Mouse (Mus musculus): ENCODE results near the gene Dnmt3l. TPM values are rescaled to one million over a fixed set of nuclear protein-coding genes. Genes with fewer than 3 reads are reported as not detected.

Dnmt3l gene
- polyA plus RNA-seq, 1 experiment from 2014 or later: 1.4 TPM

GRCm38 (mm10) chr10:78044531-78044930 is 2.8 kb downstream of the Dnmt3l start:
- Histone ChIP-seq H3K36me3 (ENCODE audit: insufficient read depth) (no peaks in the 10 kb centered on the region), H3K27me3 (ENCODE audit: insufficient read depth, low read length) (peaks cover 5% of the 10 kb centered on the region; the same call in 1 of the 2 replicates), H3K4me3 (ENCODE audit: low read depth, low read length) (no peak overlapping the region), H3K4me2 (no peak overlapping the region), H3K27ac (ENCODE audit: low read depth) (no peak overlapping the region), H3K9me3 (ENCODE audit: low read depth, low read length) (no peaks in the 10 kb centered on the region), H3K9ac (no peak overlapping the region), H3K4me1 (ENCODE audit: insufficient read depth) (0 out of 2 replicates have a peak, but pooled peaks cover 2% of the 10 kb centered on the region)
- DNase-seq (no peak), ATAC-seq (ENCODE audit: insufficient read depth) (no peak)
- WGBS: 61% methylated on average over 1 of the region's 1 CpGs
- TF ChIP-seq CTCF (IDR thresholded peaks at IDR 0.05; ENCODE audit: low read depth): no peak

GRCm38 (mm10) chr10:78046388-78046787 is 4.6 kb downstream of the Dnmt3l start:
- Histone ChIP-seq H3K9me3 (ENCODE audit: low read depth, low read length) (no peaks in the 10 kb centered on the region), H3K4me1 (ENCODE audit: insufficient read depth) (0 out of 2 replicates have a peak, but pooled peaks cover 2% of the 10 kb centered on the region), H3K27me3 (ENCODE audit: insufficient read depth, low read length) (peaks cover 5% of the 10 kb centered on the region; the same call in 1 of the 2 replicates), H3K27ac (ENCODE audit: low read depth) (no peak overlapping the region), H3K4me3 (ENCODE audit: low read depth, low read length) (no peak overlapping the region), H3K36me3 (ENCODE audit: insufficient read depth) (no peaks in the 10 kb centered on the region), H3K9ac (no peak overlapping the region), H3K4me2 (no peak overlapping the region)
- DNase-seq (no peak), ATAC-seq (ENCODE audit: insufficient read depth) (no peak)
- no peak for TF ChIP-seq CTCF (IDR thresholded peaks at IDR 0.05; ENCODE audit: low read depth)
- WGBS: 80% methylated on average over 4 of the region's 4 CpGs

GRCm38 (mm10) chr10:78048061-78048730 is 6.4 kb downstream of the Dnmt3l start:
- TF ChIP-seq CTCF (IDR thresholded peaks at IDR 0.05; ENCODE audit: low read depth): no peak
- no peak overlapping the region for H3K27ac ChIP-seq (ENCODE audit: low read depth)
- 80% methylated on average over 9 of the region's 10 CpGs for WGBS
- H3K27me3 ChIP-seq (ENCODE audit: insufficient read depth, low read length): 0 out of 2 replicates have a peak, but pooled peaks cover under 1% of the 10 kb centered on the region
- ATAC-seq (ENCODE audit: insufficient read depth): no peak
- no peak for DNase-seq
- H3K9ac ChIP-seq: no peak overlapping the region
- H3K36me3 ChIP-seq (ENCODE audit: insufficient read depth): no peaks in the 10 kb centered on the region
- H3K4me1 ChIP-seq (ENCODE audit: insufficient read depth): 0 out of 2 replicates have a peak, but pooled peaks cover 2% of the 10 kb centered on the region
- no peak overlapping the region for H3K4me2 ChIP-seq
- H3K4me3 ChIP-seq (ENCODE audit: low read depth, low read length): no peak overlapping the region
- no peaks in the 10 kb centered on the region for H3K9me3 ChIP-seq (ENCODE audit: low read depth, low read length)

GRCm38 (mm10) chr10:78049519-78050035 is 7.8 kb downstream of the Dnmt3l start:
- DNase-seq: no peak
- Histone ChIP-seq H3K9ac (no peak overlapping the region), H3K9me3 (ENCODE audit: low read depth, low read length) (no peaks in the 10 kb centered on the region), H3K27me3 (ENCODE audit: insufficient read depth, low read length) (no peaks in the 10 kb centered on the region), H3K27ac (ENCODE audit: low read depth) (no peak overlapping the region), H3K4me3 (ENCODE audit: low read depth, low read length) (no peak overlapping the region), H3K4me2 (no peak overlapping the region), H3K36me3 (ENCODE audit: insufficient read depth) (no peaks in the 10 kb centered on the region), H3K4me1 (ENCODE audit: insufficient read depth) (no peaks in the 10 kb centered on the region)
- TF ChIP-seq CTCF (IDR thresholded peaks at IDR 0.05; ENCODE audit: low read depth): no peak
- ATAC-seq (ENCODE audit: insufficient read depth): no peak
- 51% methylated on average over 11 of the region's 11 CpGs for WGBS

GRCm38 (mm10) chr10:78054633-78055565 is 13.2 kb downstream of the Dnmt3l start:
- DNase-seq (peak; percentile 93), ATAC-seq (ENCODE audit: insufficient read depth) (peak; percentile 94)
- Histone ChIP-seq H3K4me2 (peak overlapping the region; percentile 27; the same call in 1 of the 2 replicates), H3K9ac (no peak overlapping the region), H3K27me3 (ENCODE audit: insufficient read depth, low read length) (no peaks in the 10 kb centered on the region), H3K4me1 (ENCODE audit: insufficient read depth) (no peaks in the 10 kb centered on the region), H3K9me3 (ENCODE audit: low read depth, low read length) (no peaks in the 10 kb centered on the region), H3K4me3 (ENCODE audit: low read depth, low read length) (no peak overlapping the region), H3K27ac (ENCODE audit: low read depth) (peak overlapping the region; percentile 60; the same call in 1 of the 2 replicates), H3K36me3 (ENCODE audit: insufficient read depth) (no peaks in the 10 kb centered on the region)
- TF ChIP-seq CTCF (IDR thresholded peaks at IDR 0.05; ENCODE audit: low read depth): no peak
- 42% methylated on average over 19 of the region's 19 CpGs for WGBS

- ATAC-seq (ENCODE audit: insufficient read depth) (no peak), DNase-seq (no peak)
- 82% methylated on average over 8 of the region's 8 CpGs for WGBS
These were observed 15.3 kb downstream of the Dnmt3l start for GRCm38 (mm10) chr10:78057056-78057455.

More at GRCm38 (mm10) chr10:78057056-78057455, 15.3 kb downstream of the Dnmt3l start:
- no peaks in the 10 kb centered on the region for H3K36me3 ChIP-seq (ENCODE audit: insufficient read depth)
- H3K4me1 ChIP-seq (ENCODE audit: insufficient read depth): no peaks in the 10 kb centered on the region
- no peaks in the 10 kb centered on the region for H3K9me3 ChIP-seq (ENCODE audit: low read depth, low read length)
- H3K27ac ChIP-seq (ENCODE audit: low read depth): no peak overlapping the region
- H3K4me2 ChIP-seq: no peak overlapping the region
- no peak for TF ChIP-seq CTCF (IDR thresholded peaks at IDR 0.05; ENCODE audit: low read depth)
- no peak overlapping the region for H3K9ac ChIP-seq
- H3K27me3 ChIP-seq (ENCODE audit: insufficient read depth, low read length): no peaks in the 10 kb centered on the region
- H3K4me3 ChIP-seq (ENCODE audit: low read depth, low read length): no peak overlapping the region

All from lung, embryonic 14.5 days (tissue).